Comparison of ENCODE assay signal across 13 mouse cellular contexts in the genomic region with DNA sequence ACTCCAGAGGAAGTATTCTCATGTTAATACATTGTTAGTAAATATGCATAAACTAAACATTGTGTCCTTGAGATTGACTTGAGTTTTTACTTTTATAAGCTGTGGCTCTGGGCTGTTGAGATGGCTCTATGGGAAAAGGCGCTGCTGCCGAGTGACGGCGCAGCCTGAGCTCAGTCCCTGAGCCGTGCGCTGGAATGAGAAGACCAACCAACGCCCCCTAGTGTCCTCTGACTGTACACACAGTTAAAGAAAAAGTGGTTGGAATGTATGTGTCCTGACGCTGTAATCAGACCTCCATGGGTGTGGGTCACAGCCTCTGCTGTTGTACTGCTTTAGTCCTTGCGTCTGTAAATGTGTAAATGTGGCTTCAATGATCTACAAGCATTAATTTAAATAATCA. TPM values are rescaled to one million over a fixed set of nuclear protein-coding genes. Genes with fewer than 3 reads are reported as not detected.
DNase-seq lines count a peak whose midpoint lies in the region; ATAC-seq and TF ChIP-seq lines count a peak whose summit lies in the region.
"Had no signal": no experiment of that assay in that cellular context is flagged by ENCODE, and none has a peak within 500 bp of the region (broad histone marks: within the 10 kb centered on the region; RNA-seq: fewer than 3 reads in every experiment).

No protein-coding gene starts in this region.

- no peak overlapping the region for H3K4me3 ChIP-seq in hindbrain, postnatal 0 days (ENCODE audit: low read length)
- no peak overlapping the region for H3K4me3 ChIP-seq in hindbrain, embryonic 12.5 days
- H3K4me3 ChIP-seq in lung, postnatal 0 days (ENCODE audit: low read depth, low read length), result no peak overlapping the region
- H3K4me3 ChIP-seq in heart, embryonic 12.5 days, result no peak overlapping the region

- H3K27me3 ChIP-seq in hindbrain, postnatal 0 days (ENCODE audit: insufficient read depth, low read length), result no peaks in the 10 kb centered on the region
- H3K27me3 ChIP-seq in hindbrain, embryonic 12.5 days, result no peaks in the 10 kb centered on the region
- H3K27me3 ChIP-seq in lung, postnatal 0 days (replicated peaks; ENCODE audit: insufficient read depth, low read length), result no peaks in the 10 kb centered on the region
- no peaks in the 10 kb centered on the region for H3K27me3 ChIP-seq in heart, embryonic 12.5 days (replicated peaks)
- H3K27me3 ChIP-seq: Patski had no signal

- no peaks in the 10 kb centered on the region for H3K4me1 ChIP-seq in hindbrain, postnatal 0 days (ENCODE audit: insufficient read depth, low read length)
- H3K4me1 ChIP-seq in hindbrain, embryonic 12.5 days, result no peaks in the 10 kb centered on the region
- H3K4me1 ChIP-seq in lung, postnatal 0 days (ENCODE audit: insufficient read depth, low read depth, low read length), result no peaks in the 10 kb centered on the region
- H3K4me1 ChIP-seq in heart, embryonic 12.5 days (replicated peaks), result peaks cover 7% of the 10 kb centered on the region

- TF ChIP-seq CTCF in hindbrain, postnatal 0 days (IDR thresholded peaks at IDR 0.05; ENCODE audit: low read depth), result 0 out of 2 replicates have a peak, but pooled peaks have one; percentile 13
- peak; percentile 68 for TF ChIP-seq CTCF in lung, postnatal 0 days (IDR thresholded peaks at IDR 0.05)

- no peak overlapping the region for H3K27ac ChIP-seq in hindbrain, postnatal 0 days
- H3K27ac ChIP-seq in hindbrain, embryonic 12.5 days, result no peak overlapping the region
- no peak overlapping the region for H3K27ac ChIP-seq in lung, postnatal 0 days (ENCODE audit: low read length)
- H3K27ac ChIP-seq in heart, embryonic 12.5 days (ENCODE audit: poor library complexity, severe bottlenecking), result no peak overlapping the region

- H3K9ac ChIP-seq in hindbrain, postnatal 0 days (replicated peaks; ENCODE audit: low read length), result no peak overlapping the region
- no peak overlapping the region for H3K9ac ChIP-seq in hindbrain, embryonic 12.5 days
- H3K9ac ChIP-seq in lung, postnatal 0 days (replicated peaks; ENCODE audit: low read depth), result no peak overlapping the region
- no peak overlapping the region for H3K9ac ChIP-seq in heart, embryonic 12.5 days

- 59% methylated on average over 9 of the region's 9 CpGs for WGBS in hindbrain, postnatal 0 days
- WGBS in hindbrain, embryonic 12.5 days, result 52% methylated on average over 9 of the region's 9 CpGs
- 61% methylated on average over 9 of the region's 9 CpGs for WGBS in lung, postnatal 0 days
- 41% methylated on average over 9 of the region's 9 CpGs for WGBS in heart, embryonic 12.5 days

- DNase-seq in hindbrain, postnatal 0 days (ENCODE audit: low spot score), result no peak
- peak; percentile 14 for DNase-seq in CD4-positive helper T cell, adult 2 months (ENCODE audit: low read depth, low spot score)
- peak; percentile 92 for DNase-seq in ZHBTc4 (ENCODE audit: low read depth, low spot score)
- DNase-seq in lung, postnatal 0 days (ENCODE audit: low spot score), result peak; percentile 44
- DNase-seq in right cerebral cortex, adult 18-20 months, result no peak
- DNase-seq in gastrocnemius, adult 18-20 months (ENCODE audit: low spot score), result no peak
- DNase-seq: gastrocnemius, postnatal 36 days; layer of hippocampus, postnatal 36 days; spleen, adult 18-20 months; thymus, postnatal 4 days had no signal

- TF ChIP-seq EP300 in lung, postnatal 0 days (IDR thresholded peaks at IDR 0.05), result no peak

- ATAC-seq in hindbrain, postnatal 0 days, result no peak
- no peak for ATAC-seq in hindbrain, embryonic 12.5 days (ENCODE audit: low FRiP score)
- ATAC-seq in lung, postnatal 0 days, result no peak
- no peak for ATAC-seq in heart, embryonic 12.5 days (ENCODE audit: insufficient number of reproducible peaks, low FRiP score)
- ATAC-seq: Patski had no signal

- no peaks in the 10 kb centered on the region for H3K36me3 ChIP-seq in hindbrain, postnatal 0 days (ENCODE audit: insufficient read depth, low read length)
- H3K36me3 ChIP-seq in hindbrain, embryonic 12.5 days, result peaks cover 15% of the 10 kb centered on the region
- H3K36me3 ChIP-seq in lung, postnatal 0 days (ENCODE audit: insufficient read depth, low read length), result no peaks in the 10 kb centered on the region
- peaks cover 15% of the 10 kb centered on the region for H3K36me3 ChIP-seq in heart, embryonic 12.5 days

- no peaks in the 10 kb centered on the region for H3K9me3 ChIP-seq in hindbrain, postnatal 0 days (ENCODE audit: low read length)
- H3K9me3 ChIP-seq in hindbrain, embryonic 12.5 days (replicated peaks), result no peaks in the 10 kb centered on the region
- no peaks in the 10 kb centered on the region for H3K9me3 ChIP-seq in lung, postnatal 0 days (ENCODE audit: low read length)
- no peaks in the 10 kb centered on the region; the same call in 1 of the 2 replicates for H3K9me3 ChIP-seq in heart, embryonic 12.5 days (replicated peaks)

- no peak overlapping the region for H3K4me2 ChIP-seq in hindbrain, postnatal 0 days (ENCODE audit: low read depth, low read length)
- H3K4me2 ChIP-seq in hindbrain, embryonic 12.5 days (replicated peaks), result no peak overlapping the region
- no peak overlapping the region for H3K4me2 ChIP-seq in lung, postnatal 0 days (replicated peaks; ENCODE audit: low read depth, low read length)
- no peak overlapping the region for H3K4me2 ChIP-seq in heart, embryonic 12.5 days

RNA-seq across cellular contexts. Expression of a gene that starts 29.0 kb away (rescaled TPM):
- total RNA-seq in hindbrain, postnatal 0 days (2014; rRNA removed), result 33.8 and 36.0 TPM in 2 replicates
- polyA plus RNA-seq in hindbrain, postnatal 0 days (2015; fragmentation: Nextera tagmentation; extraction: Ambion mirVana), result 13.2 and 14.4 TPM in 2 replicates
- 30.9 and 32.6 TPM in 2 replicates for polyA plus RNA-seq in hindbrain, embryonic 12.5 days (2016; fragmentation: Nextera tagmentation; extraction: Ambion mirVana)
- polyA plus RNA-seq in lung, postnatal 0 days (2015; fragmentation: Nextera tagmentation; extraction: Ambion mirVana), result 12.1 and 12.4 TPM in 2 replicates
- total RNA-seq in gastrocnemius, adult 18-20 months (2021), result 10 to 100 TPM; 14.9 to 17.5 TPM
- 16.6 and 17.3 TPM in 2 replicates for polyA plus RNA-seq in heart, embryonic 12.5 days (2016; fragmentation: Nextera tagmentation; extraction: Ambion mirVana)

RNA-seq across cellular contexts. Expression of a gene that starts 38.6 kb away (rescaled TPM):
- total RNA-seq in hindbrain, postnatal 0 days (2014; rRNA removed), result 5.5 and 14.6 TPM in 2 replicates
- polyA plus RNA-seq in hindbrain, postnatal 0 days (2015; fragmentation: Nextera tagmentation; extraction: Ambion mirVana), result 27.9 and 28.3 TPM in 2 replicates
- 23.5 and 26.2 TPM in 2 replicates for polyA plus RNA-seq in hindbrain, embryonic 12.5 days (2016; fragmentation: Nextera tagmentation; extraction: Ambion mirVana)
- polyA plus RNA-seq in lung, postnatal 0 days (2015; fragmentation: Nextera tagmentation; extraction: Ambion mirVana), result 42.6 and 44.9 TPM in 2 replicates
- total RNA-seq in gastrocnemius, adult 18-20 months (2021), result 10 to 100 TPM; 37.0 to 41.0 TPM
- polyA plus RNA-seq in heart, embryonic 12.5 days (2016; fragmentation: Nextera tagmentation; extraction: Ambion mirVana), result 36.6 and 37.8 TPM in 2 replicates

Comparison
In these comparisons a context has a peak if more than half of its experiments do, and no peak if none do; other contexts are left out.
1. DNase-seq: peak in CD4-positive helper T cell, adult 2 months (single experiment), ZHBTc4 (single experiment) and lung, postnatal 0 days (single experiment); none in hindbrain, postnatal 0 days (single experiment), right cerebral cortex, adult 18-20 months (single experiment) and gastrocnemius, adult 18-20 months (single experiment).